Mouse (Mus musculus) hindbrain, embryonic 11.5 days (tissue): ENCODE data around the gene Rccd1. TPM values are rescaled to one million over a fixed set of nuclear protein-coding genes. Genes with fewer than 3 reads are reported as not detected.
A peak's percentile ranks its signal among the peaks of the same experiment; 100 is the strongest.

Experiments used
- ATAC-seq: fragments of 200-750 bp; cut with Nextera tagmentation; 2 replicates; pipeline ENCODE4 v1.8.0; 2017; ENCODE audit warnings: mild to moderate bottlenecking, moderate TSS enrichment, moderate library complexity; ENCODE audit not compliant: low FRiP score
- DNase-seq: peaks from one replicate; pipeline ENCODE4 v3.0.0-alpha.2; 2015; ENCODE audit warnings: low spot score
- H3K27ac ChIP-seq: fragments of 300-500 bp; sonication (generic); 2 replicates; pipeline ENCODE4 v1.5.1; 2014; ENCODE audit warnings: mild to moderate bottlenecking, low read depth, low read length
- H3K27me3 ChIP-seq: fragments of 300-500 bp; sonication (generic); 2 replicates; pipeline ENCODE4 v1.6.1; 2014; ENCODE audit warnings: mild to moderate bottlenecking, low read length, moderate library complexity, mixed read lengths; ENCODE audit not compliant: control insufficient read depth, insufficient read depth
- H3K36me3 ChIP-seq: fragments of 300-500 bp; sonication (generic); 2 replicates; pipeline ENCODE4 v1.6.1; 2014; ENCODE audit warnings: mild to moderate bottlenecking, low read length, moderate library complexity, mixed read lengths; ENCODE audit not compliant: control insufficient read depth, insufficient read depth
- H3K4me1 ChIP-seq: fragments of 300-500 bp; sonication (generic); replicated peaks from 2 replicates; pipeline ENCODE4 v1.6.1; 2014; ENCODE audit warnings: low read length, mixed read lengths; ENCODE audit not compliant: control insufficient read depth, insufficient read depth
- H3K4me2 ChIP-seq: fragments of 300-500 bp; sonication (generic); replicated peaks from 2 replicates; pipeline ENCODE4 v1.6.1; 2014; ENCODE audit warnings: mild to moderate bottlenecking, low read depth, low read length
- H3K4me3 ChIP-seq: fragments of 300-500 bp; sonication (generic); 2 replicates; pipeline ENCODE4 v1.5.1; 2014; ENCODE audit warnings: low read depth, low read length
- H3K9ac ChIP-seq: fragments of 300-500 bp; sonication (generic); 2 replicates; pipeline ENCODE4 v1.6.1; 2014; ENCODE audit warnings: low read depth, low read length
- H3K9me3 ChIP-seq: fragments of 300-500 bp; sonication (generic); 2 replicates; pipeline ENCODE4 v1.6.1; 2016; ENCODE audit warnings: low read length; ENCODE audit not compliant: control insufficient read depth
- WGBS: fragments of 180-500 bp; shearing (Covaris S2); extraction: QIAGEN DNeasy Blood & Tissue Kit; methylation state at CpG from one replicate; pipeline ENCODE4 v1.1.7; 2014; 5-methylcytosine and 5-hydroxymethylcytosine counted together
- polyA plus RNA-seq: library from polyadenylated mRNA; unstranded; fragments of >200 nt; fragmentation: Nextera tagmentation; extraction: Ambion mirVana; gene quantifications from 2 replicates; pipeline ENCODE4 v1.2.1, GENCODE M21; 2014

The Rccd1 gene
- polyA plus RNA-seq, 1 experiment from 2014 or later = 11.7 TPM

DNA sequence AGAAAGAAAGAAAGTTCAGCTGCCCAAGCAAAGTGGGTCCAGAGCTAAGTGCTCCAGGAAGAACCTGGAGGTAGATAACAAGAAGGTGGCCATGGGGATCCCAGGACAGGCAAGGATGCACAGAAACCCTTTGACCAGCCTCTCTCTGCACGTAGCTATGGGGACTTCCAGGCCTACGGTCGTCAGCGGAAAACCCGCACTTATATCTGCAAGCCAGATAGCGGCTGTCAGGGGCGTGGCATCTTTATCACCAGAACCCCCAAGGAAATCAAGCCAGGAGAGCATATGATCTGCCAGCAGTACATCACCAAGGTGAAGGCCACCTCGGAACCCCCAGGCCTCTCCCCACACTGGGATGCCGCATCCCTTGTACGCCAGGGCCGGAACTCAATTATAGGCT lies 71.4 kb downstream of the Rccd1 start:
- 82% methylated on average over 11 of the region's 11 CpGs for WGBS
- Histone ChIP-seq H3K4me2 (no peak overlapping the region), H3K9me3 (no peaks in the 10 kb centered on the region), H3K4me3 (no peak overlapping the region), H3K4me1 (no peaks in the 10 kb centered on the region), H3K27ac (no peak overlapping the region), H3K9ac (no peak overlapping the region), H3K27me3 (no peaks in the 10 kb centered on the region), H3K36me3 (no peaks in the 10 kb centered on the region)
- no peak for DNase-seq
- no peak for ATAC-seq

DNA sequence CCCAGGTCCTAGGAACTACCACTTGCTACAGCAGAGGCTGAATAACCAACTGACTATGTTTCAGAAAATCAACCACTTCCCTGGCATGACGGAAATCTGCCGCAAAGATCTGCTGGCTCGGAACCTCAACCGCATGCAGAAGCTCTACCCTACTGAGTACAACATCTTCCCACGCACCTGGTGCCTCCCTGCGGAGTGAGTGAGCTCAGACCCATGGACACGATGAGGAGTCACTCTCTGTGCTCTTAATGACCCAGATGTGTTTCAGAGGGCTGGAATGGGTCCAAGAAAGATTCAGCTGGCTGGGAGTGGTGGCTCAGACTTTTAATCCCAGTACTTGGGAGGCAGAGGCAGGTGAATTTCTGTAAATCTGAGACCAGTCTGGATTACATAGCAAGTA lies 71.8 kb downstream of the Rccd1 start:
- Histone ChIP-seq H3K4me2 (no peak overlapping the region), H3K9me3 (no peaks in the 10 kb centered on the region), H3K9ac (no peak overlapping the region), H3K4me1 (no peaks in the 10 kb centered on the region), H3K4me3 (no peak overlapping the region), H3K36me3 (no peaks in the 10 kb centered on the region), H3K27ac (no peak overlapping the region), H3K27me3 (no peaks in the 10 kb centered on the region)
- WGBS = 80% methylated on average over 7 of the region's 7 CpGs
- ATAC-seq = no peak
- DNase-seq = no peak

DNA sequence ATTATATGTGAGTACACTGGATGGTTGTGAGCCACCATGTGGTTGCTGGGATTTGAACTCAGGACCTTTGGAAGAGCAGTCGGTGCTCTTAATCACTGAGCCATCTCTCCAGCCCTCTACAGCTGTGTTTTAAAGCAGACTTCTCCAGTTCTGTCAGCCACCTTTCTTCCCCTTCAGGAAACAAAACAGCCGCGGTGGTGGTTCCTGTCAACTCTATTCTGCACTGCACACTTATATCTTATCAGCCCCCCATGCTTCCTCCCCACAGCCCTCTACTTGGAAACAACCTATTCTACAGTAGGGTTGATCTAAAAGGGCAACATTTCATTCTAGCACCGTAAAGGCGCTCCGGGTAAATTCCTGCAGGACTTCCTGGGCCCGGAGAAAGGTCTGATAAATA lies 77.4 kb downstream of the Rccd1 start:
- WGBS = 73% methylated on average over 7 of the region's 7 CpGs
- Histone ChIP-seq H3K9me3 (no peaks in the 10 kb centered on the region), H3K27ac (peak overlapping the region; percentile 79; the same call in 1 of the 2 replicates), H3K27me3 (no peaks in the 10 kb centered on the region), H3K4me3 (no peak overlapping the region), H3K9ac (no peak overlapping the region), H3K4me2 (peak overlapping the region; percentile 53; the same call in 1 of the 2 replicates), H3K4me1 (no peaks in the 10 kb centered on the region), H3K36me3 (no peaks in the 10 kb centered on the region)
- ATAC-seq (no peak), DNase-seq (no peak)

DNA sequence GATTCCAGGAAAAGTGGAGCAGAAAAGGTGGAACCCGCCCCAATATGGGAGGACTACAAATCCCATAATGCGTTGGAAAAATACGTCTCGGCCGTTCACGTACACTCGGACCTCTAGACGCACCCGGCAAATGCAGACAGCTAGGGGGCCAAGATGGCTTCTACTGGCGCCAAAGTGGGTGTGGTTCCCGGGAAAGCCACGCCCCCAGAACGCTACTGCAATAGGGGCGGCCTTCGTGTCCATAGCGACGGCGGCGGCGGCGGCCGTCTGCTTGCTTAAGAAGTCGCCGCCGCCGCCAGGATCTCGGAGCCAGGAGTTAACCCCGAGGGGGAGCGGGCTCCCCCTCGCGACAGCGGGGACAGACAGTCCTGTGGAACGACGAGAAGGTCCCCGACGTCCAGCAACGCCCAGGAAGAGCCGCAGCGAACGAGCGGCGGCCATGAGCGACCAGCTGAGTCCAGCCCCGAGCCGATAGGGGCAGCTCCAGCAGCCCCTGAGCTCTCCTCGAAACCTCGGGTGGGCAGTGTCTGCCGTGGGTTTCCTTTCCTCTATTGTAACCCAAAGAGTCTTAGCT lies 78.0 kb downstream of the Rccd1 start, which contains the start of gene Ttll13:
Gene Ttll13 (plus strand): TSS at position 229 of the 574 bp plus-strand sequence.
- H3K36me3 ChIP-seq = no peaks in the 10 kb centered on the region
- under 1% methylated on average over 48 of the region's 48 CpGs for WGBS
- no peaks in the 10 kb centered on the region for H3K27me3 ChIP-seq
- H3K9me3 ChIP-seq = no peaks in the 10 kb centered on the region
- H3K9ac ChIP-seq = peak within 1 kb of the TSS; percentile 63
- no peaks in the 10 kb centered on the region for H3K4me1 ChIP-seq
- H3K4me3 ChIP-seq = peak within 1 kb of the TSS; percentile 41
- DNase-seq = peak; percentile 99
- H3K4me2 ChIP-seq = peak within 1 kb of the TSS; percentile 53
- peak within 1 kb of the TSS; percentile 79 for H3K27ac ChIP-seq
- peak; percentile 98 for ATAC-seq

DNA sequence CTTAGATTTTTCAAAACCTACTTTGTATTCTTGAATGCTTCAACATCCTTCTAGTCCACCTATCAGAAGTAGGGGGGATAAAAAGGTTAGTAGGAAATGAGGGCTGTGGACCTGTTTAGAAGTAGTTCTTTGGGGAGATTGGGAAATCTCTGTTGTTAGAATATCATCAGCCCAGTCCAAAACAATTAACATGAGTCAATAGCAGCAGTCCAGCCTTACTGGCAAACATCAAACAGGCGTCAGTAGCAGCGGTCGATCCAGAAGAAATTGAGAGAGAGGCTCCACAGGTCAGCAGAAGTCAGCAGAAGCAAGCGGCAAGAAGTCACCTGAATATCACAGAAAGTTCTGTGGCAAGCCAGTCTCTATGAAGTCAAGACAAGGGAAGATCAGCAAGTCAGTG lies 79.4 kb downstream of the Rccd1 start:
- no peaks in the 10 kb centered on the region for H3K27me3 ChIP-seq
- H3K4me1 ChIP-seq = no peaks in the 10 kb centered on the region
- WGBS = 87% methylated on average over 4 of the region's 4 CpGs
- ATAC-seq (no peak), DNase-seq (no peak)
- H3K9me3 ChIP-seq = no peaks in the 10 kb centered on the region
- H3K4me2 ChIP-seq = no peak overlapping the region
- no peak overlapping the region for H3K27ac ChIP-seq
- no peaks in the 10 kb centered on the region for H3K36me3 ChIP-seq
- H3K4me3 ChIP-seq = no peak overlapping the region
- no peak overlapping the region for H3K9ac ChIP-seq

Other genes starting within 250 kb of the Rccd1 start
- 331 and 352 TPM in 2 replicates for gene Idh2, start 209.1 kb downstream of the Rccd1 start, polyA plus RNA-seq
- 10.5 and 15.6 TPM in 2 replicates for gene Sema4b, start 137.6 kb downstream of the Rccd1 start, polyA plus RNA-seq
- 58.9 and 61.7 TPM in 2 replicates for gene Cib1, start 91.6 kb downstream of the Rccd1 start, polyA plus RNA-seq
- gene Gdpgp1, start 91.6 kb downstream of the Rccd1 start, polyA plus RNA-seq = 5.0 and 5.6 TPM in 2 replicates
- 1.1 and 1.4 TPM in 2 replicates for gene Ttll13, start 78.1 kb downstream of the Rccd1 start, polyA plus RNA-seq
- gene Ngrn, start 63.2 kb downstream of the Rccd1 start, polyA plus RNA-seq = 49.5 and 51.6 TPM in 2 replicates
- gene Vps33b, start 54.8 kb downstream of the Rccd1 start, polyA plus RNA-seq = 16.6 and 25.2 TPM in 2 replicates
- 182 and 190 TPM in 2 replicates for gene Prc1, start 30.0 kb downstream of the Rccd1 start, polyA plus RNA-seq
- 23.4 and 30.4 TPM in 2 replicates for gene Unc45a, start 16.6 kb upstream of the Rccd1 start, polyA plus RNA-seq
- 18.4 and 25.3 TPM in 2 replicates for gene Hddc3, start 18.6 kb upstream of the Rccd1 start, polyA plus RNA-seq
- 7.7 and 9.8 TPM in 2 replicates for gene Man2a2, start 46.9 kb upstream of the Rccd1 start, polyA plus RNA-seq
- 5.8 and 9.5 TPM in 2 replicates for gene Fes, start 63.5 kb upstream of the Rccd1 start, polyA plus RNA-seq
- 3.4 and 4.1 TPM in 2 replicates for gene Furin, start 81.0 kb upstream of the Rccd1 start, polyA plus RNA-seq
- 33.7 and 34.0 TPM in 2 replicates for gene Blm, start 210.7 kb upstream of the Rccd1 start, polyA plus RNA-seq